Mouse (Mus musculus): Measurements from ENCODE around the gene Pdgfb. TPM values are rescaled to one million over a fixed set of nuclear protein-coding genes. Genes with fewer than 3 reads are reported as not detected.

Gene Pdgfb
- total RNA-seq, 1 experiment, result 9.5 TPM

DNA sequence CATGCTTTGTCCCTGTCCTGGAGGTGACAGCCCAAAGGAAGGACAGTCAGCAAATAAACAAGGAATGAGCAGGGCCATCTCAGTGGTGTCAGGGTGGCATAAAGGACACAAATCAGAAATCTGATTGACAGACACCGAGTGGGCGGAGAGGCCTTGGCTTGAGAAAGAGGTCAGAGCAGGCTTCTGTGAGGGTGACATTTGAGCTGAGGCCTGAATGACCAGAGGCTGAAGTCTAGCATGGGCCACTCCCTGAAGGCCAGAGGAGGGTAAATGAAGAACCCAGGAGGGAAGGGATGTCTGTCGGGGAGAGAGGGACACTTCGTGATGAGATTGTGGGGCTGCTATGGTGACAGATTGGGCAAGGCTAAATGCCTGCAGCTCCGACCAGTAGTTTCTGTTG is 11.3 kb upstream of the Pdgfb start:
- Histone ChIP-seq H3K9me3 (ENCODE audit: control insufficient read depth, insufficient read depth, low read depth, low read length) (no peaks in the 10 kb centered on the region), H3K36me3 (ENCODE audit: control insufficient read depth, insufficient read depth, low read length, poor library complexity, severe bottlenecking) (no peaks in the 10 kb centered on the region), H3K4me1 (ENCODE audit: control insufficient read depth in 2 of 2, insufficient read depth in 2 of 2, low read length in 2 of 2, poor library complexity in 1 of 2) (no peaks in the 10 kb centered on the region), H3K27ac (ENCODE audit: insufficient read depth, low read depth, low read length, poor library complexity, severe bottlenecking) (no peak overlapping the region), H3K4me3 (ENCODE audit: insufficient read depth in 1 of 2, low read depth in 1 of 2, low read length in 2 of 2, poor library complexity in 1 of 2, severe bottlenecking in 1 of 2) (no peak overlapping the region), H3K9ac (ENCODE audit: insufficient read depth, low read depth, low read length, poor library complexity, severe bottlenecking) (no peak overlapping the region)
- in situ Hi-C loops (cut with MboI; ENCODE audit: low sequenced_read_pairs in 2 of 2, unreplicated experiment in 2 of 2), result no loop called here
- no peak for TF ChIP-seq MAFK (IDR thresholded peaks at IDR 0.05; ENCODE audit: insufficient read depth, low read depth, low read length)
- no peak for TF ChIP-seq CHD2 (IDR thresholded peaks at IDR 0.05; ENCODE audit: low read depth, low read length)
- no peak for TF ChIP-seq ZNF384 (IDR thresholded peaks at IDR 0.05; ENCODE audit: low read depth, low read length)
- TF ChIP-seq HCFC1 (IDR thresholded peaks at IDR 0.05; ENCODE audit: borderline replicate concordance, insufficient read depth, low read length), result no peak
- no peak for TF ChIP-seq ZC3H11A (IDR thresholded peaks at IDR 0.05; ENCODE audit: borderline replicate concordance, low read depth, low read length)
- no peak for DNase-seq (ENCODE audit: low read depth, low spot score)

- Histone ChIP-seq H3K27ac (ENCODE audit: insufficient read depth, low read depth, low read length, poor library complexity, severe bottlenecking) (no peak overlapping the region), H3K36me3 (ENCODE audit: control insufficient read depth, insufficient read depth, low read length, poor library complexity, severe bottlenecking) (no peaks in the 10 kb centered on the region), H3K9ac (ENCODE audit: insufficient read depth, low read depth, low read length, poor library complexity, severe bottlenecking) (no peak overlapping the region), H3K9me3 (ENCODE audit: control insufficient read depth, insufficient read depth, low read depth, low read length) (no peaks in the 10 kb centered on the region), H3K4me3 (ENCODE audit: insufficient read depth in 1 of 2, low read depth in 1 of 2, low read length in 2 of 2, poor library complexity in 1 of 2, severe bottlenecking in 1 of 2) (no peak overlapping the region), H3K4me1 (ENCODE audit: control insufficient read depth in 2 of 2, insufficient read depth in 2 of 2, low read length in 2 of 2, poor library complexity in 1 of 2) (peaks cover 0 to 2% of the 10 kb centered on the region in 2 experiments; a peak in 1 of 4 replicates)
- DNase-seq (ENCODE audit: low read depth, low spot score), result no peak
- no peak for TF ChIP-seq CHD2 (IDR thresholded peaks at IDR 0.05; ENCODE audit: low read depth, low read length)
- TF ChIP-seq MAFK (IDR thresholded peaks at IDR 0.05; ENCODE audit: insufficient read depth, low read depth, low read length), result no peak
- no peak for TF ChIP-seq ZC3H11A (IDR thresholded peaks at IDR 0.05; ENCODE audit: borderline replicate concordance, low read depth, low read length)
- no peak for TF ChIP-seq ZNF384 (IDR thresholded peaks at IDR 0.05; ENCODE audit: low read depth, low read length)
- no peak for TF ChIP-seq HCFC1 (IDR thresholded peaks at IDR 0.05; ENCODE audit: borderline replicate concordance, insufficient read depth, low read length)
- in situ Hi-C loops (cut with MboI; ENCODE audit: low sequenced_read_pairs in 2 of 2, unreplicated experiment in 2 of 2), result no loop called here
Observed at GRCm38 (mm10) chr15:80025615-80026014, 10.8 kb upstream of the Pdgfb start.

- H3K9me3 ChIP-seq (ENCODE audit: control insufficient read depth, insufficient read depth, low read depth, low read length), result no peaks in the 10 kb centered on the region
- TF ChIP-seq MAFK (IDR thresholded peaks at IDR 0.05; ENCODE audit: insufficient read depth, low read depth, low read length), result no peak
- no peak for TF ChIP-seq ZC3H11A (IDR thresholded peaks at IDR 0.05; ENCODE audit: borderline replicate concordance, low read depth, low read length)
- no peak for TF ChIP-seq CHD2 (IDR thresholded peaks at IDR 0.05; ENCODE audit: low read depth, low read length)
- no peak for TF ChIP-seq HCFC1 (IDR thresholded peaks at IDR 0.05; ENCODE audit: borderline replicate concordance, insufficient read depth, low read length)
- TF ChIP-seq ZNF384 (IDR thresholded peaks at IDR 0.05; ENCODE audit: low read depth, low read length), result no peak
- H3K36me3 ChIP-seq (ENCODE audit: control insufficient read depth, insufficient read depth, low read length, poor library complexity, severe bottlenecking), result no peaks in the 10 kb centered on the region
- H3K4me3 ChIP-seq (ENCODE audit: insufficient read depth in 1 of 2, low read depth in 1 of 2, low read length in 2 of 2, poor library complexity in 1 of 2, severe bottlenecking in 1 of 2), result no peak overlapping the region
- no peak overlapping the region for H3K9ac ChIP-seq (ENCODE audit: insufficient read depth, low read depth, low read length, poor library complexity, severe bottlenecking)
- H3K4me1 ChIP-seq (ENCODE audit: control insufficient read depth in 2 of 2, insufficient read depth in 2 of 2, low read length in 2 of 2, poor library complexity in 1 of 2), result peaks cover 0 to 2% of the 10 kb centered on the region in 2 experiments; a peak in 1 of 4 replicates
- in situ Hi-C loops (cut with MboI; ENCODE audit: low sequenced_read_pairs in 2 of 2, unreplicated experiment in 2 of 2), result no loop called here
- H3K27ac ChIP-seq (ENCODE audit: insufficient read depth, low read depth, low read length, poor library complexity, severe bottlenecking), result no peak overlapping the region
- DNase-seq (ENCODE audit: low read depth, low spot score), result no peak
Observed at GRCm38 (mm10) chr15:80024331-80025313, 9.8 kb upstream of the Pdgfb start.

- no peak for DNase-seq (ENCODE audit: low read depth, low spot score)
- peaks cover 0 to 3% of the 10 kb centered on the region in 2 experiments; a peak in 1 of 4 replicates for H3K4me1 ChIP-seq (ENCODE audit: control insufficient read depth in 2 of 2, insufficient read depth in 2 of 2, low read length in 2 of 2, poor library complexity in 1 of 2)
- TF ChIP-seq ZC3H11A (IDR thresholded peaks at IDR 0.05; ENCODE audit: borderline replicate concordance, low read depth, low read length) (no peak), CHD2 (IDR thresholded peaks at IDR 0.05; ENCODE audit: low read depth, low read length) (no peak), HCFC1 (IDR thresholded peaks at IDR 0.05; ENCODE audit: borderline replicate concordance, insufficient read depth, low read length) (no peak), MAFK (IDR thresholded peaks at IDR 0.05; ENCODE audit: insufficient read depth, low read depth, low read length) (no peak), ZNF384 (IDR thresholded peaks at IDR 0.05; ENCODE audit: low read depth, low read length) (no peak)
- in situ Hi-C loops (cut with MboI; ENCODE audit: low sequenced_read_pairs in 2 of 2, unreplicated experiment in 2 of 2), result no loop called here
- H3K9ac ChIP-seq (ENCODE audit: insufficient read depth, low read depth, low read length, poor library complexity, severe bottlenecking), result no peak overlapping the region
- no peaks in the 10 kb centered on the region for H3K36me3 ChIP-seq (ENCODE audit: control insufficient read depth, insufficient read depth, low read length, poor library complexity, severe bottlenecking)
- H3K9me3 ChIP-seq (ENCODE audit: control insufficient read depth, insufficient read depth, low read depth, low read length), result no peaks in the 10 kb centered on the region
- no peak overlapping the region for H3K27ac ChIP-seq (ENCODE audit: insufficient read depth, low read depth, low read length, poor library complexity, severe bottlenecking)
- no peak overlapping the region for H3K4me3 ChIP-seq (ENCODE audit: insufficient read depth in 1 of 2, low read depth in 1 of 2, low read length in 2 of 2, poor library complexity in 1 of 2, severe bottlenecking in 1 of 2)
Observed at GRCm38 (mm10) chr15:80020516-80020915, 5.7 kb upstream of the Pdgfb start.

Data from ES-E14 (cell line).